Mouse (Mus musculus) right cerebral cortex, postnatal 10 days (tissue): Measurements from ENCODE around the gene Zbtb22.
"Not testable (repeated sequence)": the region's sequence is repeated elsewhere in the genome, so short reads cannot be mapped to it uniquely, and the experiment has no call there.

Experiments
- DNase-seq, 2 experiments: peaks; one replicate each; pipeline ENCODE4 v3.0.0; 2021; ENCODE audit warnings: low spot score in 2 of 2

The Zbtb22 gene

DNA sequence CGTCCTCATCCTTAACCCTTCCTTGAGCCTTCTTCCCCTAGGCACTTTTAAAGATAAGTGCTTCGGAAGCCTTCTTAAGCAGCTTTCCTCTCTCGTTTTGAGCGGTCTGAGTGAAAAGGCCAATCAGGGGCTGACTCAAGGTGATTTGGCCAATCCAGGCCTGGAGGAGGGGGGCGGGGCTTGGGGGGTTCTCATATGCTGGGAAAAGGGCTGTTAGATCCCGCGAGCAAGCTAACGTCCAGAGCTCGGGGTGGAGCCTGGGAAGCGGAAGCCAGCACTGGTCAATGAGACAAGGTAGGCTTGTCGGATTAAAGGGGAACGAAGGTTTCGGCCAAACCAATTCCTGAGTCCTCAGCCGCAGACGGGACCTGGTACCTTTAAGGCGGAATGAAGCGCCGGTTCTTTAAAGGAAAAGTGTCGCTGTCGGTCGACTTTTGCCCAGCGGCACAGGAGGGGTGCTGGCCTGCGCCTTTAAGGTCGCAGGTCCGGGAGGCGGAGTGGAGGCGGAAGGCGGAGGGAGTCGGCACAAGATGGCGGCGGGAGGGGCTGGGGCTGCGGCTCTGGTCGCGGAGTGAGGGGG is at the start of gene Zbtb22, which contains the start of gene Tapbp:
TSS of gene Zbtb22 (plus strand) at position 234 of the 580 bp plus-strand sequence.
TSS of gene Tapbp (plus strand) at position 229 of the 580 bp plus-strand sequence.
- peak; percentile 97 to 98 for DNase-seq

DNA sequence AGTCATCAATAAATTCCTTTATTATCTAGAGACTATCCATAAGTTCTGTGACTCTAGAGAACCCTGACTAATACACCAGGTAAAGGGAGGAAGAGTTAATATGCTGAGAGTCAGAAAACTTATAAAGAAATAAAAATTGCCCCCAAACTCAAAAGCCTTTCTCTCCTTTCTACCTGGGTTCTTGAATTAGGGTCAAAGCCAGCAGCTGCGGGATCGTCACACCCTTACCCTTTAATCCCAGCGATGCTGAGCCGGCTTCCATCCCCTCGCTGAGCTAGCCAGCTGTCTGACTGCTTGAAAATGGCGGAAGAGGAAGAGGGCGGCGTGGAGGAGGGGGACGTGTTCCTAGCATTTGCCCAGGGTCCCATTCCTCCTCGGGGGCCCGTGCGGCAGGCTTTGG is 42.2 kb upstream of the Zbtb22 start, which contains the start of gene Gm7029:
TSS of gene Gm7029 (plus strand) at position 301 of the 400 bp plus-strand sequence.
- DNase-seq, result not testable (repeated sequence)

DNA sequence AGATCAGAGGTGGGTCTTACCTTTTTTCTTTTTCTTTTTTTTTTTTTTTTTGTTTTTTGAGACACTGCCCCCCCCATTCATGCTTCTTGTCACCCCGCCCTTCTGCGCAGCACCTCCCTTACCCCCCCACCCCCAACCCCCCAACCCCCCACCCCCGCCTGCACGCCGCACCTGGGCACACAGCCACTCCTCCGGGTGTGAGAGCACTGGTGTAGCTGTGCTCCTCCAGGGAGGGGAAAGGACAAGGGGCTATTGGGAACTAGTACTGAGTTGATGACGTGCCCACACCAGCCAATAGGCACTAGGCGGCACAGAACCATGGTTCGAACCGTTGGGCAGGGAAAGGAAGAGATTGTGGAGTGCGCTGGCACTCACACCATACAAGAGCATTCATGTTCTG is 41.3 kb upstream of the Zbtb22 start:
- DNase-seq, result peak in 1 of 2 experiments; percentile 28

DNA sequence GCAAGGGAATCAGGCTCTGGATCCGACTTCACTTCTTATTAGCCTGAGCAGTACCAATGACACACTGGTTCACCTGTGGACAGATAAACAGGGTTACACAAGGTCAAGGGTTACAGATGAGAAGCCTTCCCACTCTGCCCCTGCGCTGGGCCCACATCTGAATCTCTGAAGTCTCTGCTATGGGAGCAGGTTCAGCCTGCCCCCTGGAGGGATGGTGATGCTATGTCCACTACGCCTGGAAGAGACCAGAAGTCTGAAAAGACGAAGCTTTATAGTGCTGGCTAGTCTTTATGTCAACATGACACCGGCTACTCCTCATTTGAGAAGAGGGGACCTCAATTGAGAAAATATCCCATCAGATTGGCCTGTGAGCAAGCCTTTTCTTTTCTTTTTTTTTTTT is 39.9 kb upstream of the Zbtb22 start:
- not testable (repeated sequence) for DNase-seq

DNA sequence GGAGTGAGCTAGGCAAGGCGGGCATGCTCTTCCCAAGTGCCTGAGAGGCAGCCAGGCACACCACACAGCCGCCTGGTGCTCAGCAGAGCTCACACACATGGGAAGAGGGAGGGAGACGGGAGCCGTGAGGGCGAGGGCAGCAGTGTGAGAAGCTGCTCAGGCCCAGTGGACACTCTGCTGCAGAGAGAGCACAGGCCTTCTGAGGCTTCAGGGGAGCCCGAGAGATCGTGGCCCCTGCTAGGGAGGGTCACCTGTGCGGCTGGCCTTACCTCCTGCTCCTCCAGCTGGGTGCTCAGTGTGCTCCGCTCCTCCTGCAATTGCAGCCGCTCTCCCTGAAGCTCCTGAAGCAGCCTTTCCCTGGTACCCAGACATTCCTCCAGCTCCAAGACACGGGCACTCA is 31.4 kb upstream of the Zbtb22 start:
- not testable (repeated sequence) for DNase-seq

DNA sequence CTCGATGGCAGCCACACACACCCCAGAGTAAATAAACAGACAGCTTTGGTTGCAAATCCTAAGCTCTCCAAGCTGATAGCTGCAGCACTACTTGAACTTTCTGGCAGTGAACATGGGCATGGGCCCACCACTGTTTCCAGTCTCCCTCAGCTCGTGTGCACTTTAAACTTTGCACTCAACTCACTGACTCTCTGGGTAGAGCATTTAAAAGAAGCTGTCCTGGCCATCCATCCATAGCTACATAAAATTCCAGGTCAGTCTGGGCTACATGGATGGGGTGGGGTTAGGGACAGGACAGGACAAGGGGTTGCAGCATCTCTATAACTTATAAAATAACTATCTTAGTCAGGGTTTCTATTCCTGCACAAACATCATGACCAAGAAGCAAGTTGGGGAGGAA is 27.9 kb upstream of the Zbtb22 start:
- not testable (repeated sequence) for DNase-seq

DNA sequence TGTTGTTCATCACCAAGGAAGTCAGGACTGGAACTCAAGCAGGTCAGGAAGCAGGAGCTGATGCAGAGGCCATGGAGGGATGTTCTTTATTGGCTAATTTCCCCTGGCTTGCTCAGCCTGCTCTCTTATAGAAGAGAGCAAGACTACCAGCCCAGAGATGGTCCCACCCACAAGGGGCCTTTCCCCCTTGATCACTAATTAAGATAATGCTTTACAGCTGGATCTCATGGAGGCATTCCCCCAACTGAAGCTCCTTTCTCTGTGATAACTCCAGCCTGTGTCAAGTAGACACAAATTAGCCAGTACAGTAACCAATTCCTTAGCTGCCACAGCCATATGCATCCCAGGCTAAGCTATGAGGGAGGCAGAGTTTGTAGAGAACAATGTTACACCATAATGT is 27.5 kb upstream of the Zbtb22 start:
- not testable (repeated sequence) for DNase-seq

DNA sequence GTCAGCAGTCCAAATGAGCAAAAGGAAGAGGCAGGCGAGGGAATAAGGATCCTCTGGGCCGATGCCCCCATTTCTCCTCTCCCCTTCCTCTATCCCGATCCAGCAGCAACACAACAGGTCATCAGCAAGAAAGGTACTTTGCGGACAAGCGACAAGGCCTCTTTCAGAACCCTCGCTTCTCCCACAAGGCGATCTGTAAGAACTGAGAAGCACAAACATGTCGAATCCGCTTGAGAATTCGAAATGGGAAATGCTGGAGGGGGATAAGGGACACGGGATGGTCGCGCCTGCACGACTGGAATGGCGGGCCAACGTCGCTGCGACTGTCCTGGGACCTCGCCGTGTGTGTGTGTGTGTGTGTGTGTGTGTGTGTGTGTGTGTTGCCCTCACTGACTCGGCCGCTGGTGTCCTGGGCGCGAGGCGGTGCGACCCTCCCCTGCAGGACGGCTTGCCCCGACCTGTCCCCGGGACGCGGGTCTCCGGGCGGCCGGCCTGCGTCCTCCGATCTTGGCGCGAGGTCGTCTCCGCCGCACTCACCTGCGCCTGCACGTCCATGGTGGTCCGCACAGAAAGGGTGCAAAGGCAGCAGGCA is 25.7 kb upstream of the Zbtb22 start:
- DNase-seq, result not testable (repeated sequence)

DNA sequence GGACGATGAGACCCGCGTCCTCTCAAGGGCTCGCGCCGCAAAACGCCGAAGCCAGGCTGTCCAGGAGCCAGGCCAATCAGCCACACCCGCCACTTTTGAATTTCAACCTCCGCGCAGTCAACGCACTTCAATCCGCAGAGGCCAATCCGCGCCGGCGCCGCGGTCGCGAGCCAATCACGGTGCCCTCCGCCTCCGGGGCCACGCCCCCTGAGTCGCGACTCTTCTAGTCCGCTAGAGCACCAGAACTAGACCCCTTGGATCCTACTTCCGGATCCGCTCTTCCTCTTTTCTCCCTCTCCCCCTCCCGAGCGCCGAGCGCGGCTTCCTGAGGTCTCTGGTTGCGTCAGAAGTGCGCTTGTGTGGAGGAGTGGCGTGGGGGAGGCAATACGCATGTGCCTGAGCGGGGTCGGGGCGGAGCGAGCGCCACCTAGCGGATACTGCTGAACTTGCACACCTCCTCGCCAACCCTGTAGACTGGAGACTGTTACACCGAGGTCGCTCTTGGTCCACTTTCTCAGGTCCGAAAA is 25.1 kb upstream of the Zbtb22 start, which contains the start of gene Kifc1:
TSS of gene Kifc1 (minus strand) at position 129 of the 527 bp plus-strand sequence.
- peak; percentile 100 for DNase-seq

DNA sequence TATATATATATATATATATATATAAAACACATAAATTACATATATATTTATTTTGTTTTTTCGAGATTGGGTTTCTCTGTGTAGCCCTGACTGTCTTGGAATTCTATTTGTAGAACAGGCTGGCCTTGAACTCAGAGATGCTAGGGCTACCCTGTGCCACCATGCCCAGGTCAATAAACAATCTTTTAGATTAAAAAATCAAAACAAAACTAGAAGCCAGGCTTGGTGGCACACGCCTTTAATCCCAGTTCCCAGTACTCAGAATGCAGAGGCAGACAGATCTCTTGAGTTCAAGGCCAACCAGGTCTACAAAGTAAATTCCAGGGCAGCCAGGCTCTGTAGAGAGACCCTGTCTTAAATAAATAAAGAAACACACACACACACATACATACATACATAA is 24.3 kb upstream of the Zbtb22 start:
- DNase-seq, result no peak

DNA sequence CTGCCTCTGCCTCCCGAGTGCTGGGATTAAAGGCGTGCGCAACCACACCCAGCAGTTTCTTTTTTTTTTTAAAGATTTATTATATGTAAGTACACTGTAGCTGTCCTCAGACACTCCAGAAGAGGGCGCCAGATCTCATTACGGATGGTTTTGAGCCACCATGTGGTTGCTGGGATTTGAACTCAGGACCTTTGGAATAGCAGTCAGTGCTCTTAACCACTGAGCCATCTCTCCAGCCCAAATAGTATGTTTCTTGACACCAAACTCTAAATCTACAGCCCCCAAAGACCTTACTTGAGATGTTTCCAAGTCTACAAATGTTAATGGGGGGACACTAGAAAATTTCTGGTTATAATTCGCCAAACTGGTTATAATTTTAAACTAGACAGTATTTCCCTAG is 23.8 kb upstream of the Zbtb22 start:
- not testable (repeated sequence) for DNase-seq

DNA sequence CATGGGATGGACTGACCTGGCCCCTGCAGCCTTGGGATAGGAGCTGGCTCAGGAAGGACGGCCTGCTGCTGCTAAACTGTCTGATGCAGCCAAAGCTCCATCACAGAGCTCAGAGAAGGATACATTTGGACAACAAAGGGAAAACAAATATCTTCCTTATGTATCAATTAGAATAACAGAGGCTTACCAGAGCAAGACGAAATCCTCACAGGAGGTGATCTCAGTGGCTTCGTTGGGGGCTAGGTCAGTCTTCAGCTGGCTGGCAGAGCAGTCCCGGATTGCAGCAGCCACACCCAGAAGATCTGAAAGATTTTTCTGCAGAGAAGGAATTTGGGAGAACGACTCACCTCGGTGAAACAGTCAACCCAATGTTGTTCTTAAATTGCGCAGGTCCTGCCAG is 23.3 kb upstream of the Zbtb22 start:
- DNase-seq, result no peak

DNA sequence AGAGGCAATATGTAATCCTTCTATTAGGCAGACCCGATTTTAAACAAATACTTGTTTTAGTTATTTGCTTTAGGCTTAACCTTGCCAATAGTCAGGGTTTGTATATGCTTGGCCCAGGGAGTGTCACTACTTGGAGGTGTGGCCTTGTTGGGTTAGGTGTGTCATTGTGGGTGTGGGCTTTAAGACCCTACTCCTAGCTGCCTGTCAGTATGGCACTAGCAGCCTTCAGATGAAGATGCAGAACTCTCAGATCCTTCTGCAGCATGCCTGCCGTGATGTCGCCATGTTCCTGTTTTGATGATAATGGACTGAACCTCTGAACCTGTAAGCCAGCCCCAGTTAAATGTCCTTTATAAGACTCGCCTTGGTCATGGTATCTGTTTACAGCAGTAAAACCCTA is 22.7 kb upstream of the Zbtb22 start:
- not testable (repeated sequence) for DNase-seq

DNA sequence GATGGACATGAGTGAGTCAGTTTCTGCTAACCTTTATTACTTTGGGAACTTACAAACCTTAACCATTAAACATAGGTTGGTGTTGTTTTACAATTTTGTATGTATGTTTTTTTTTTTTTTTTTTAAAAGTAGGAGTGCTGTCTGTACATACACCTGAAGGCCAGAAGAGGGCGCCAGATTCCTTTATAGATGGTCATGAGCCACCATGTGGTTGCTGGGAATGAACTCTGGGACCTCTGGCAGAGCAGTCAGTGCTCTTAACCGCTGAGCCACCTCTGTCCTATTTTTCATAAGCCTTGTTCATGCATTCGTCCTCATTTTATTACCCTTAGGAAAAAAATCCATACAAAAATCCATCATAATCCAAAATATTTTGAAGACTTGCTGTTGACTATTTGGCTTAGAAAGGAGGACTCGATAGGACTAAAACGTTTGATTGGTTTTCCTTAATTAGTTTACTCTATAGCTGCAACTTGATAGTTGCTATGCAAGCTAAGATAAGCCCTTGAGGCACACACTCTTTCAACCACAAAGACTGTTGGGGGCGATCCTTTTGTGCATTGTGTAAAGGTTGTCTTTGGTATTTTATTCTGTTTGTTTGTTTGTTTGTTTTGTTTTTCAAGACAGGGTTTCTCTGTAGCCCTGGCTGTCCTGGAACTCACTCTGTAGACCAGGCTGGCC is 18.4 kb upstream of the Zbtb22 start:
- DNase-seq, result no peak

DNA sequence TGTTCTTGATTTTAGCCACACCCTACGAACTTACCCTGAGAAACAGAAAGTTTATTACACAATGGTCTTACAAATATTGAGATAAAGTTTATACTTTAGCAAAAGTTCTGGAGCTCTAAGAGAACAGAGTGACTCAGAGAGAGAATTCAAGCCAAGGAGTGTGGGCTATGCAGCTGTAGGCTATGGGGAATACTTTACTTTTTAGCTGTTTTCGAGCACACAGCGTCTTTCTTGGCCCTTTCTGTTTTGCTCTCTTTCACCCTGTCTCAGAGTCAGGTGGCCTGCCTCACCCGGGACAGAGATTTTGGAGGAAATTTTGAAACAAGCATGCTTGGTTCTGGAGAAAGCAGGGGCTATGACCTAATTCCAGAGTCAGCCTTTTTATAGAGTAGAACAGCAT is 17.5 kb upstream of the Zbtb22 start:
- DNase-seq, result not testable (repeated sequence)

DNA sequence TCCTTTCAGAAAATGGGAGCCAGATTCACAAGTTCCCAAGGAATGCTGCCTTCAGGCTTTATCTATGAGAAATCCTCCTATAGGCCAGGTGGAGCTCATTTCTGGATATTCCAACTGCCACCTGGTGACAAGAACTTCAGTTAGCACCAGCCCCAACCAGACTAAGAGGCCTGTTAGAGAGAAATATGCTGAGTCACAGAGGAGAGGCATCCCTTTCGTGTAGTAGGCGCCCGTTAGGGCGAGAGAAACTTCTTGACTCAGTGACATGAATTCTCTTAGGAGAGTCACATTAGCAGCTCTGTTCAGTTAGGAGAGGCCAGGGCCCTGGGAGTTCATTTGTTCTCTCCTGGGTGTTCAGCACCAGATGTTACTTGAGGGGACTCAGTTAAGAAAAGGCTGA is 16.1 kb upstream of the Zbtb22 start:
- no peak for DNase-seq

DNA sequence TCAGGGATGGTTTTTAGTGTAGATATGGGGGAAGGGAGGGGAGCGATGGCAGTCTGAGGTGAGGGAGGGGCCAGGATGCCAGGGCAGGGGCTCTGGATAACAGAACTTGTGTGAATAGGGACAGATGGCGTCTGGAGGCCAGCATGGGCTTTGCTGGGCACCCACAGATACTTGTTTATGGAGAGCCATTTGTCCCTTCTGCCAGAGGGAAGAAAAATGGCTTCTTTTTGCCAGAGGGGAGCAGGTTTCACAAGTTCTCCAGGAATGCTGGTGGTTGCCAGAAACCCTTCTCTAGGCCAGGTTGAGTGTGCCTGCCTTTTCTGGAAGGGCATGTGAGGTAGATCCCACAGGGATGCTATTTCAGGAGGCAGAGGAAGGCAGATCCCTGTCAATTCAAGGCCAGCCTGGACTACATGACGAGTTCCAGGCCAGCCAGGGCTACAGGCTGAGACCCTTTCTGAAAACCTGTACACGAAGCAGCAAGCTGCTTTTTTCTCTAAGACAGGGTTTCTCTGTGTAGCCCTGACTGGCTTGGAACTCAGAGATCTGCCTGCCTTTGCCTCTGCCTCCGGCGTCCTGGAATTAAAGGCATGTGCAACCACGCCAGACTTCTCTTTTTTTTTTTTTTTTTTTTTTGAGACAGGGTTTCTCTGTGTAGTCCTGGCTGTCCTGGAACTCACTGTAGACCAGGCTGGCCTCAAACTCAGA is 15.3 kb upstream of the Zbtb22 start:
- no peak for DNase-seq

DNA sequence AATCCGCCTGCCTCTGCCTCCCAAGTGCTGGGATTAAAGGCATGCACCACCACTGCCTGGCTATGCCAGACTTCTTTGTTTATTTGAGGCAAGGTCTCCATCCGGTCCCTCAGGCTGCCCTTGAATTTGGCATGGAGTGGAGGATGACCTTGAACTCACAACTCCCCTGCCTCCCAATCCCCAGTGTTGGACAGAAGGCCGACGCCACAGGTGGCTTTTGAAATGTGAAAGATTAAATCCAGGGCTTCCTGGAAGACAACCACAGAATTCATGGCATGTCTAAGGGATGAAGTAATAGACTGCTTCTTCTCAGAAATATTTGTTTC is 14.8 kb upstream of the Zbtb22 start:
- no peak for DNase-seq

DNA sequence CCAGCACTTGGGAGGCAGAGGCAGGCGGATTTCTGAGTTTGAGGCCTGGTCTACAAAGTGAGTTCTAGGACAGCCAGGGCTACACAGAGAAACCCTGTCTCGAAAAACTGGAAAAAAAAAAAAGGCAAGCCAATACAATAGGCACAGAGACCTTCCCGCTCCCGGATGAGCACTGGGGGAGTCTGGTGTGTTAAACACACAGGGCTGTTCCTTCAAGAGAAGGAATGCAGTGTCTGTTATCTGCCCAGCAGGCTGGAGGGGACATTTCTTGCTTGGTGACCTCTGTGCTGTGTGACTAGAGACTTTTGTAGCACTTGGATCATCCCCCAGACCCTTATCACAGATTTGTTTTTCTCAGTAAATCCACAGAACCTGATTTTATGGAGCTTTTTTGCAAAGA is 14.1 kb upstream of the Zbtb22 start:
- no peak for DNase-seq

DNA sequence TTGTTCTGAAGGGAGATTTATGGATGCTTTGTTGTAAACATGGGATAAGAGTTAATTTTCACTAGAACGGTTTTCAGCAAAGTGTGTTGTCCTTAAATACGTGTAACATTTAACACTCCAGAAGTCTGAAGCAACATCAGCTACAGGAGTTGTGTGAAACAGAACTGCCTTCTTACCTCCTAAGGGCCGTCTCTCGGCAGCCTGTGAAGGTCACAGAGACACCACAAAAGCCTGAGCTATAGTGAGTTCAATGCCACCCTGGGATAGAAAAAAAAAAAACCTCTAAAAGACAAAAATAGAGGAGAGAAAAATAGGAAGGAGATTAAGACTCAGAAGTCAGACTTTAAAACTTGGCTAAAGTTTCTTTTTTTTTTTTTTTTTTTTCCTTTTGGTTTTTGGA is 13.6 kb upstream of the Zbtb22 start:
- no peak for DNase-seq

DNA sequence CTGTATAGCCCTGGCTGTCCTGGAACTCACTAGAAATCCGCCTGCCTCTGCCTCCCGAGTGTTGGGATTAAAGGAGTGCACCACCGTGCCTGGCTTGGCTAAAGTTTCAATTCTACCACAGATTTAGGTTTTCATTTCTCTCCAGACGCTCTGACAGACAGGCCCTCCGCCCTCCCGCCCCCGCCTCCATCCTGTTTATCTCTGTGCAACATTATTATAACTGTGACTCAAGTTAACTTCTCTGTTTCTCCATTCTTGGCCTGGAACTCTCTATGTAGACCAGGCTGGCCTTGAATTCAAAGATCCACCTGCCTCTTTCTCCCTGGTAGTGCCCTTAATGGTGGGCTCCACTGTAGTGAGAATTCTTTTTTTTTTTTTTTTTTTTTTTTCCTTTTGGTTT is 13.2 kb upstream of the Zbtb22 start:
- DNase-seq, result no peak
